ENCODE assay signal across 8 mouse cellular contexts in genomic region chr16:20497980-20498676, GRCm38 (mm10). TPM values are rescaled to one million over a fixed set of nuclear protein-coding genes. Genes with fewer than 3 reads are reported as not detected.
A peak's percentile ranks its signal among the peaks of the same experiment; 100 is the strongest.
DNase-seq lines count a peak whose midpoint lies in the region; ATAC-seq and TF ChIP-seq lines count a peak whose summit lies in the region.

No protein-coding gene starts in this region.

- peaks cover 5 to 8% of the 10 kb centered on the region in 2 experiments; a peak in 3 of 4 replicates for H3K4me1 ChIP-seq in heart, embryonic 14.5 days (ENCODE audit: control insufficient read depth in 2 of 2, insufficient read depth in 2 of 2, low read length in 2 of 2)
- H3K4me1 ChIP-seq in brown adipose tissue, adult 24 weeks (ENCODE audit: control insufficient read depth, insufficient read depth, insufficient read length, low read length): no peaks in the 10 kb centered on the region
- no peaks in the 10 kb centered on the region; the same call in 1 of the 2 replicates for H3K4me1 ChIP-seq in hindbrain, postnatal 0 days (ENCODE audit: insufficient read depth, low read length)
- H3K4me1 ChIP-seq in midbrain, embryonic 11.5 days (ENCODE audit: control insufficient read depth, insufficient read depth, low read length): peaks cover 9% of the 10 kb centered on the region

- intact Hi-C loops in heart, postnatal 10 days (cut with DNase I): loop anchor here (2.0 to 10.0 kb wide), 4 partner anchors 19 to 283 kb away; partner anchors contain the start of genes Camk2n2 and Dvl3

- ATAC-seq in heart, embryonic 14.5 days (ENCODE audit: insufficient number of reproducible peaks, insufficient read depth, low FRiP score, low read depth): peak; percentile 20; the same call in 1 of the 2 replicates
- ATAC-seq in hindbrain, postnatal 0 days: no peak; the same call in 1 of the 2 replicates
- no peak for ATAC-seq in midbrain, embryonic 11.5 days (ENCODE audit: low FRiP score)

- no peaks in the 10 kb centered on the region for H3K9me3 ChIP-seq in heart, embryonic 14.5 days (ENCODE audit: control insufficient read depth, low read length)
- H3K9me3 ChIP-seq in hindbrain, postnatal 0 days (ENCODE audit: low read length): no peaks in the 10 kb centered on the region
- H3K9me3 ChIP-seq in midbrain, embryonic 11.5 days (ENCODE audit: control insufficient read depth, low read length): no peaks in the 10 kb centered on the region

- peak overlapping the region; percentile 97 to 98 for H3K4me3 ChIP-seq in heart, embryonic 14.5 days (ENCODE audit: control insufficient read depth in 1 of 2, insufficient read depth in 1 of 2, low read depth in 1 of 2, low read length in 2 of 2)
- peak overlapping the region; percentile 76 for H3K4me3 ChIP-seq in brown adipose tissue, adult 24 weeks (ENCODE audit: insufficient read depth, low read depth, low read length)
- H3K4me3 ChIP-seq in hindbrain, postnatal 0 days (ENCODE audit: low read length): peak overlapping the region; percentile 72
- H3K4me3 ChIP-seq in midbrain, embryonic 11.5 days (ENCODE audit: low read depth, low read length): peak overlapping the region; percentile 89

- TF ChIP-seq CTCF in hindbrain, postnatal 0 days (IDR thresholded peaks at IDR 0.05; ENCODE audit: low read depth): no peak

- DNase-seq in heart, postnatal 10 days: no peak
- no peak for DNase-seq in hindbrain, postnatal 0 days (ENCODE audit: low spot score)
- peak; percentile 88 for DNase-seq in midbrain, embryonic 11.5 days (ENCODE audit: low spot score, missing footprints)
- DNase-seq in layer of hippocampus, postnatal 25 days (ENCODE audit: extremely low spot score in 1 of 2, low spot score in 1 of 2): no peak
- DNase-seq in spleen, adult 18-20 months: no peak
- no peak for DNase-seq in ovary, postnatal 14 days (ENCODE audit: low spot score)

- H3K27me3 ChIP-seq in heart, embryonic 14.5 days (ENCODE audit: control insufficient read depth, insufficient read depth, low read length): no peaks in the 10 kb centered on the region
- no peaks in the 10 kb centered on the region for H3K27me3 ChIP-seq in hindbrain, postnatal 0 days (ENCODE audit: insufficient read depth, low read length)
- H3K27me3 ChIP-seq in midbrain, embryonic 11.5 days (ENCODE audit: control insufficient read depth, insufficient read depth, low read length): peaks cover 7% of the 10 kb centered on the region; the same call in 1 of the 2 replicates

- H3K4me2 ChIP-seq in heart, embryonic 14.5 days (ENCODE audit: low read length): peak overlapping the region; percentile 95
- peak overlapping the region; percentile 76 for H3K4me2 ChIP-seq in hindbrain, postnatal 0 days (ENCODE audit: low read depth, low read length)
- peak overlapping the region; percentile 67 for H3K4me2 ChIP-seq in midbrain, embryonic 11.5 days

- H3K36me3 ChIP-seq in heart, embryonic 14.5 days (ENCODE audit: control insufficient read depth, insufficient read depth, low read length): peaks cover 27% of the 10 kb centered on the region
- peaks cover 22% of the 10 kb centered on the region for H3K36me3 ChIP-seq in hindbrain, postnatal 0 days (ENCODE audit: insufficient read depth, low read length)
- peaks cover 13% of the 10 kb centered on the region for H3K36me3 ChIP-seq in midbrain, embryonic 11.5 days (ENCODE audit: control insufficient read depth, insufficient read depth, low read length)

- peak overlapping the region; percentile 95 for H3K9ac ChIP-seq in heart, embryonic 14.5 days (ENCODE audit: low read length)
- H3K9ac ChIP-seq in hindbrain, postnatal 0 days (replicated peaks; ENCODE audit: low read length): peak overlapping the region; percentile 66; the same call in 1 of the 2 replicates
- H3K9ac ChIP-seq in midbrain, embryonic 11.5 days (ENCODE audit: low read length): peak overlapping the region; percentile 92

- WGBS in heart, embryonic 14.5 days: 8% methylated on average over 16 of the region's 16 CpGs
- 9% methylated on average over 16 of the region's 16 CpGs for WGBS in hindbrain, postnatal 0 days
- 12% methylated on average over 16 of the region's 16 CpGs for WGBS in midbrain, embryonic 11.5 days

- peak overlapping the region; percentile 3 to 73; a peak in 1 of 4 replicates for H3K27ac ChIP-seq in heart, embryonic 14.5 days (replicated peaks in 1 of 2; ENCODE audit: control insufficient read depth in 1 of 2, insufficient read depth in 1 of 2, low read depth in 2 of 2, low read length in 2 of 2)
- H3K27ac ChIP-seq in brown adipose tissue, adult 24 weeks (replicated peaks; ENCODE audit: low read depth, low read length): no peak overlapping the region
- peak overlapping the region; percentile 80; the same call in 1 of the 2 replicates for H3K27ac ChIP-seq in hindbrain, postnatal 0 days
- no peak overlapping the region for H3K27ac ChIP-seq in midbrain, embryonic 11.5 days (ENCODE audit: low read depth, low read length)

RNA-seq across cellular contexts. Expression of gene Eif2b5, which starts 0.5 kb away (rescaled TPM):
- 67.3 and 69.6 TPM in 2 replicates for polyA plus RNA-seq in heart, embryonic 14.5 days (2014; fragmentation: Nextera tagmentation; extraction: Ambion mirVana)
- 10 to 100 TPM; 52.7 to 54.2 TPM for total RNA-seq in heart, postnatal 10 days (2021)
- polyA plus RNA-seq in brown adipose tissue, adult 24 weeks (2012; ENCODE audit: insufficient read depth, insufficient read length, missing spikeins): 35.8 and 42.2 TPM in 2 replicates
- 102 and 109 TPM in 2 replicates for total RNA-seq in hindbrain, postnatal 0 days (2014; rRNA removed)
- polyA plus RNA-seq in hindbrain, postnatal 0 days (2015; fragmentation: Nextera tagmentation; extraction: Ambion mirVana): 80.9 and 81.4 TPM in 2 replicates
- 141 and 148 TPM in 2 replicates for polyA plus RNA-seq in midbrain, embryonic 11.5 days (2014; fragmentation: Nextera tagmentation; extraction: Ambion mirVana)
- 10 to 100 TPM; 46.0 to 53.3 TPM for total RNA-seq in layer of hippocampus, postnatal 25 days (2021)

RNA-seq across cellular contexts. Expression of gene Dvl3, which starts 18.7 kb away (rescaled TPM):
- polyA plus RNA-seq in heart, embryonic 14.5 days (2014; fragmentation: Nextera tagmentation; extraction: Ambion mirVana): 20.7 and 21.0 TPM in 2 replicates
- total RNA-seq in heart, postnatal 10 days (2021): 10 to 100 TPM; 60.7 to 61.7 TPM
- polyA plus RNA-seq in brown adipose tissue, adult 24 weeks (2012; ENCODE audit: insufficient read depth, insufficient read length, missing spikeins): 19.9 and 25.2 TPM in 2 replicates
- 44.3 and 48.6 TPM in 2 replicates for total RNA-seq in hindbrain, postnatal 0 days (2014; rRNA removed)
- polyA plus RNA-seq in hindbrain, postnatal 0 days (2015; fragmentation: Nextera tagmentation; extraction: Ambion mirVana): 22.3 and 25.7 TPM in 2 replicates
- 47.7 and 49.6 TPM in 2 replicates for polyA plus RNA-seq in midbrain, embryonic 11.5 days (2014; fragmentation: Nextera tagmentation; extraction: Ambion mirVana)
- 10 to 100 TPM; 57.2 to 68.3 TPM for total RNA-seq in layer of hippocampus, postnatal 25 days (2021)

RNA-seq across cellular contexts. Expression of gene Ap2m1, which starts 37.1 kb away (rescaled TPM):
- 451 and 502 TPM in 2 replicates for polyA plus RNA-seq in heart, embryonic 14.5 days (2014; fragmentation: Nextera tagmentation; extraction: Ambion mirVana)
- total RNA-seq in heart, postnatal 10 days (2021): 100 to 1,000 TPM; 253 to 284 TPM
- 73.6 and 86.4 TPM in 2 replicates for polyA plus RNA-seq in brown adipose tissue, adult 24 weeks (2012; ENCODE audit: insufficient read depth, insufficient read length, missing spikeins)
- total RNA-seq in hindbrain, postnatal 0 days (2014; rRNA removed): 966 and 1,021 TPM in 2 replicates
- 1,289 and 1,346 TPM in 2 replicates for polyA plus RNA-seq in hindbrain, postnatal 0 days (2015; fragmentation: Nextera tagmentation; extraction: Ambion mirVana)
- 867 and 919 TPM in 2 replicates for polyA plus RNA-seq in midbrain, embryonic 11.5 days (2014; fragmentation: Nextera tagmentation; extraction: Ambion mirVana)
- 100 to 1,000 TPM; 753 to 800 TPM for total RNA-seq in layer of hippocampus, postnatal 25 days (2021)

RNA-seq across cellular contexts. Expression of gene Abcf3, which starts 50.2 kb away (rescaled TPM):
- polyA plus RNA-seq in heart, embryonic 14.5 days (2014; fragmentation: Nextera tagmentation; extraction: Ambion mirVana): 37.1 and 46.0 TPM in 2 replicates
- total RNA-seq in heart, postnatal 10 days (2021): 10 to 100 TPM; 62.9 to 66.2 TPM
- 43.3 and 44.3 TPM in 2 replicates for polyA plus RNA-seq in brown adipose tissue, adult 24 weeks (2012; ENCODE audit: insufficient read depth, insufficient read length, missing spikeins)
- 42.1 and 63.4 TPM in 2 replicates for total RNA-seq in hindbrain, postnatal 0 days (2014; rRNA removed)
- 67.5 and 73.2 TPM in 2 replicates for polyA plus RNA-seq in hindbrain, postnatal 0 days (2015; fragmentation: Nextera tagmentation; extraction: Ambion mirVana)
- 62.2 and 64.4 TPM in 2 replicates for polyA plus RNA-seq in midbrain, embryonic 11.5 days (2014; fragmentation: Nextera tagmentation; extraction: Ambion mirVana)
- 10 to 100 TPM; 79.4 to 89.4 TPM for total RNA-seq in layer of hippocampus, postnatal 25 days (2021)

Comparison
In these comparisons a context has a peak if more than half of its experiments do, and no peak if none do; other contexts are left out.
1. H3K27ac ChIP-seq: peak in heart, embryonic 14.5 days (2 of 2) and hindbrain, postnatal 0 days (single experiment); none in brown adipose tissue, adult 24 weeks (single experiment) and midbrain, embryonic 11.5 days (single experiment).
2. Peak in every context shown above with its lines, with median percentiles within 50 percentile points of each other: H3K4me2 ChIP-seq, H3K4me3 ChIP-seq and H3K9ac ChIP-seq.